Mouse (Mus musculus): ENCODE results near the gene Slc25a27. TPM values are rescaled to one million over a fixed set of nuclear protein-coding genes. Genes with fewer than 3 reads are reported as not detected.

Slc25a27 gene
- 2.8 and 3.7 TPM in 2 replicates for polyA plus RNA-seq (2016; fragmentation: Nextera tagmentation; extraction: Ambion mirVana)

- Histone ChIP-seq H3K27me3 (replicated peaks) (peaks cover 14% of the 10 kb centered on the region; the same call in 1 of the 2 replicates), H3K4me1 (peaks cover 15% of the 10 kb centered on the region), H3K9ac (peak within 1 kb of the TSS; percentile 67), H3K36me3 (no peaks in the 10 kb centered on the region), H3K9me3 (replicated peaks) (no peaks in the 10 kb centered on the region), H3K4me2 (peak within 1 kb of the TSS; percentile 90), H3K27ac (no peak within 1 kb of the TSS), H3K4me3 (peak within 1 kb of the TSS; percentile 69)
- peak; percentile 93 for ATAC-seq
- WGBS (ENCODE audit: insufficient replicate concordance) = 5% methylated on average over 40 of the region's 41 CpGs
Observed at GRCm38 (mm10) chr17:43666576-43667289, at the start of gene Slc25a27. TSS of gene Slc25a27 (minus strand) at chr17:43667214.

GRCm38 (mm10) chr17:43716601-43717000, 49.6 kb upstream of the Slc25a27 start:
- Histone ChIP-seq H3K9ac (no peak overlapping the region), H3K4me3 (no peak overlapping the region), H3K4me1 (no peaks in the 10 kb centered on the region), H3K27ac (no peak overlapping the region), H3K9me3 (replicated peaks) (no peaks in the 10 kb centered on the region), H3K36me3 (no peaks in the 10 kb centered on the region), H3K4me2 (no peak overlapping the region), H3K27me3 (replicated peaks) (no peaks in the 10 kb centered on the region)
- no peak for ATAC-seq
- 45% methylated on average over 7 of the region's 7 CpGs for WGBS (ENCODE audit: insufficient replicate concordance)

- WGBS (ENCODE audit: insufficient replicate concordance) = 63% methylated on average over 3 of the region's 3 CpGs
- ATAC-seq = no peak
Observed at GRCm38 (mm10) chr17:43714191-43714590, 47.2 kb upstream of the Slc25a27 start.

GRCm38 (mm10) chr17:43711557-43712352, 44.7 kb upstream of the Slc25a27 start:
- no peak overlapping the region for H3K27ac ChIP-seq
- no peak overlapping the region for H3K4me3 ChIP-seq
- no peak for ATAC-seq
- H3K4me1 ChIP-seq = no peaks in the 10 kb centered on the region
- H3K4me2 ChIP-seq = no peak overlapping the region
- no peaks in the 10 kb centered on the region for H3K27me3 ChIP-seq (replicated peaks)
- no peaks in the 10 kb centered on the region for H3K36me3 ChIP-seq
- WGBS (ENCODE audit: insufficient replicate concordance) = 73% methylated on average over 7 of the region's 7 CpGs
- no peaks in the 10 kb centered on the region for H3K9me3 ChIP-seq (replicated peaks)
- H3K9ac ChIP-seq = no peak overlapping the region

More at GRCm38 (mm10) chr17:43714191-43714590, 47.2 kb upstream of the Slc25a27 start:
- H3K36me3 ChIP-seq = no peaks in the 10 kb centered on the region
- H3K9ac ChIP-seq = no peak overlapping the region
- no peaks in the 10 kb centered on the region for H3K9me3 ChIP-seq (replicated peaks)
- H3K27ac ChIP-seq = no peak overlapping the region
- H3K4me3 ChIP-seq = no peak overlapping the region
- no peaks in the 10 kb centered on the region for H3K27me3 ChIP-seq (replicated peaks)
- no peak overlapping the region for H3K4me2 ChIP-seq
- no peaks in the 10 kb centered on the region for H3K4me1 ChIP-seq

- Histone ChIP-seq H3K4me3 (no peak overlapping the region), H3K36me3 (no peaks in the 10 kb centered on the region), H3K27ac (no peak overlapping the region), H3K9ac (no peak overlapping the region), H3K4me1 (no peaks in the 10 kb centered on the region), H3K27me3 (replicated peaks) (no peaks in the 10 kb centered on the region), H3K4me2 (no peak overlapping the region), H3K9me3 (replicated peaks) (no peaks in the 10 kb centered on the region)
- 67% methylated on average over 3 of the region's 3 CpGs for WGBS (ENCODE audit: insufficient replicate concordance)
- no peak for ATAC-seq
Observed at GRCm38 (mm10) chr17:43707254-43707653, 40.2 kb upstream of the Slc25a27 start.

- H3K4me1 ChIP-seq = no peaks in the 10 kb centered on the region
- no peak overlapping the region for H3K4me3 ChIP-seq
- H3K36me3 ChIP-seq = no peaks in the 10 kb centered on the region
- 83% methylated on average over 3 of the region's 3 CpGs for WGBS (ENCODE audit: insufficient replicate concordance)
- no peaks in the 10 kb centered on the region for H3K9me3 ChIP-seq (replicated peaks)
- H3K4me2 ChIP-seq = no peak overlapping the region
- H3K27me3 ChIP-seq (replicated peaks) = no peaks in the 10 kb centered on the region
- H3K27ac ChIP-seq = no peak overlapping the region
- no peak overlapping the region for H3K9ac ChIP-seq
- no peak for ATAC-seq
Observed at GRCm38 (mm10) chr17:43706749-43707148, 39.7 kb upstream of the Slc25a27 start.

- H3K9ac ChIP-seq = no peak overlapping the region
- no peak overlapping the region for H3K27ac ChIP-seq
- H3K4me2 ChIP-seq = no peak overlapping the region
- H3K9me3 ChIP-seq (replicated peaks) = no peaks in the 10 kb centered on the region
- H3K4me1 ChIP-seq = no peaks in the 10 kb centered on the region
- 73% methylated on average over 12 of the region's 12 CpGs for WGBS (ENCODE audit: insufficient replicate concordance)
- no peaks in the 10 kb centered on the region for H3K27me3 ChIP-seq (replicated peaks)
- no peak overlapping the region for H3K4me3 ChIP-seq
- no peak for ATAC-seq
- no peaks in the 10 kb centered on the region for H3K36me3 ChIP-seq
Observed at GRCm38 (mm10) chr17:43704216-43704930, 37.4 kb upstream of the Slc25a27 start.

GRCm38 (mm10) chr17:43701060-43701459, 34.0 kb upstream of the Slc25a27 start:
- Histone ChIP-seq H3K27me3 (replicated peaks) (no peaks in the 10 kb centered on the region), H3K4me3 (no peak overlapping the region), H3K36me3 (no peaks in the 10 kb centered on the region), H3K9me3 (replicated peaks) (no peaks in the 10 kb centered on the region), H3K4me2 (no peak overlapping the region), H3K9ac (no peak overlapping the region), H3K4me1 (no peaks in the 10 kb centered on the region), H3K27ac (no peak overlapping the region)
- 55% methylated on average over 6 of the region's 6 CpGs for WGBS (ENCODE audit: insufficient replicate concordance)
- ATAC-seq = no peak

GRCm38 (mm10) chr17:43698997-43699649, 32.1 kb upstream of the Slc25a27 start:
- Histone ChIP-seq H3K4me3 (no peak overlapping the region), H3K4me1 (no peaks in the 10 kb centered on the region), H3K4me2 (no peak overlapping the region), H3K36me3 (no peaks in the 10 kb centered on the region; the same call in 1 of the 2 replicates), H3K27ac (no peak overlapping the region), H3K9me3 (replicated peaks) (no peaks in the 10 kb centered on the region), H3K9ac (no peak overlapping the region), H3K27me3 (replicated peaks) (no peaks in the 10 kb centered on the region)
- no peak for ATAC-seq
- 39% methylated on average over 14 of the region's 14 CpGs for WGBS (ENCODE audit: insufficient replicate concordance)

GRCm38 (mm10) chr17:43689591-43689990, 22.6 kb upstream of the Slc25a27 start:
- ATAC-seq = no peak
- Histone ChIP-seq H3K4me2 (no peak overlapping the region), H3K27me3 (replicated peaks) (no peaks in the 10 kb centered on the region), H3K9ac (no peak overlapping the region), H3K9me3 (replicated peaks) (no peaks in the 10 kb centered on the region), H3K4me1 (no peaks in the 10 kb centered on the region), H3K36me3 (no peaks in the 10 kb centered on the region; the same call in 1 of the 2 replicates), H3K4me3 (no peak overlapping the region), H3K27ac (no peak overlapping the region)
- WGBS (ENCODE audit: insufficient replicate concordance) = 68% methylated on average over 9 of the region's 9 CpGs

- WGBS (ENCODE audit: insufficient replicate concordance) = 72% methylated on average over 5 of the region's 5 CpGs
- no peaks in the 10 kb centered on the region for H3K9me3 ChIP-seq (replicated peaks)
- no peak for ATAC-seq
Observed at GRCm38 (mm10) chr17:43684638-43685037, 17.6 kb upstream of the Slc25a27 start.

More at GRCm38 (mm10) chr17:43684638-43685037, 17.6 kb upstream of the Slc25a27 start:
- H3K4me3 ChIP-seq = no peak overlapping the region
- no peak overlapping the region for H3K4me2 ChIP-seq
- no peak overlapping the region for H3K27ac ChIP-seq
- no peaks in the 10 kb centered on the region for H3K27me3 ChIP-seq (replicated peaks)
- no peaks in the 10 kb centered on the region for H3K36me3 ChIP-seq
- H3K9ac ChIP-seq = no peak overlapping the region
- H3K4me1 ChIP-seq = no peaks in the 10 kb centered on the region
